Mouse (Mus musculus): ENCODE results near the gene Msmp. TPM values are rescaled to one million over a fixed set of nuclear protein-coding genes. Genes with fewer than 3 reads are reported as not detected.
A peak's percentile ranks its signal among the peaks of the same experiment; 100 is the strongest.

Gene Msmp
- polyA plus RNA-seq, 1 experiment from 2014 or later: 0.49 TPM

GRCm38 (mm10) chr4:43561436-43561996 lies 22.8 kb downstream of the Msmp start:
- peak overlapping the region; percentile 75 for H3K4me2 ChIP-seq (ENCODE audit: low read length)
- H3K4me3 ChIP-seq (ENCODE audit: low read depth, low read length): peak overlapping the region; percentile 84
- ATAC-seq (replicated peaks; ENCODE audit: low FRiP score, low TSS enrichment, low read depth): no peak
- no peaks in the 10 kb centered on the region for H3K9me3 ChIP-seq (ENCODE audit: control insufficient read depth, low read length)
- no peaks in the 10 kb centered on the region for H3K27me3 ChIP-seq (replicated peaks; ENCODE audit: control insufficient read depth, insufficient read depth, low read length)
- H3K27ac ChIP-seq (ENCODE audit: low read depth): peak overlapping the region; percentile 99
- DNase-seq (ENCODE audit: low spot score): no peak
- peaks cover 53% of the 10 kb centered on the region for H3K4me1 ChIP-seq (replicated peaks; ENCODE audit: control insufficient read depth, insufficient read depth, low read length)
- 1% methylated on average over 16 of the region's 16 CpGs for WGBS
- peak overlapping the region; percentile 92 for H3K9ac ChIP-seq (ENCODE audit: low read length)
- H3K36me3 ChIP-seq (ENCODE audit: control insufficient read depth, insufficient read depth, low read length): peaks cover 29% of the 10 kb centered on the region

DNA sequence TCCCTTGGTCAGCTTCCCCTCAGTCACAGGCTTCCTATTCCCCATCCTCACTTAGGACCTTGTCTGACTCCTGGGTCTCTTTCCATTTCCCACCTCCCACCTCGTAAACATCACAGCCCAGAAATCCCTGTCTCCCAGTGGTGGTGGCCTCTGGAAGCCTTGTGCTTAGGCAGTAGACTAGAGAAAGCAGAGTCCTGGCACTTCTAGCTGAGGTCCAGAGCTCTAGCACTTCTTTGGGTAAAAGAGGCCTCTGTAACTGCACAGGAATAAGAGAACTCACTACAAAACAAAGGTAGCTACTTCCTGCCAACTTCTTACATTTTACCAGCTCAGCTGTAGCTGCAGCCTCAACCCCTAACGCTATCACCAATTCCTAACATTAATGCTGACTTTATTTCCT lies 23.3 kb downstream of the Msmp start:
- Histone ChIP-seq H3K27me3 (replicated peaks; ENCODE audit: control insufficient read depth, insufficient read depth, low read length) (no peaks in the 10 kb centered on the region), H3K4me1 (replicated peaks; ENCODE audit: control insufficient read depth, insufficient read depth, low read length) (peaks cover 53% of the 10 kb centered on the region), H3K36me3 (ENCODE audit: control insufficient read depth, insufficient read depth, low read length) (peaks cover 29% of the 10 kb centered on the region), H3K9ac (ENCODE audit: low read length) (peak overlapping the region; percentile 92), H3K27ac (ENCODE audit: low read depth) (peak overlapping the region; percentile 99), H3K9me3 (ENCODE audit: control insufficient read depth, low read length) (no peaks in the 10 kb centered on the region), H3K4me3 (ENCODE audit: low read depth, low read length) (peak overlapping the region; percentile 84), H3K4me2 (ENCODE audit: low read length) (peak overlapping the region; percentile 75)
- DNase-seq (ENCODE audit: low spot score): no peak
- ATAC-seq (replicated peaks; ENCODE audit: low FRiP score, low TSS enrichment, low read depth): no peak
- WGBS: 13% methylated on average over 2 of the region's 2 CpGs

GRCm38 (mm10) chr4:43560243-43560611 lies 24.1 kb downstream of the Msmp start:
- Histone ChIP-seq H3K9me3 (ENCODE audit: control insufficient read depth, low read length) (no peaks in the 10 kb centered on the region), H3K27me3 (replicated peaks; ENCODE audit: control insufficient read depth, insufficient read depth, low read length) (no peaks in the 10 kb centered on the region), H3K9ac (ENCODE audit: low read length) (peak overlapping the region; percentile 29; the same call in 1 of the 2 replicates), H3K4me1 (replicated peaks; ENCODE audit: control insufficient read depth, insufficient read depth, low read length) (peaks cover 53% of the 10 kb centered on the region), H3K4me2 (ENCODE audit: low read length) (peak overlapping the region; percentile 75), H3K27ac (ENCODE audit: low read depth) (no peak overlapping the region), H3K4me3 (ENCODE audit: low read depth, low read length) (peak overlapping the region; percentile 84), H3K36me3 (ENCODE audit: control insufficient read depth, insufficient read depth, low read length) (peaks cover 29% of the 10 kb centered on the region)
- ATAC-seq (replicated peaks; ENCODE audit: low FRiP score, low TSS enrichment, low read depth): no peak
- WGBS: 28% methylated on average over 6 of the region's 6 CpGs
- no peak for DNase-seq (ENCODE audit: low spot score)

GRCm38 (mm10) chr4:43559519-43560242 lies 24.6 kb downstream of the Msmp start:
- 60% methylated on average over 13 of the region's 13 CpGs for WGBS
- Histone ChIP-seq H3K27ac (ENCODE audit: low read depth) (peak overlapping the region; percentile 92), H3K4me2 (ENCODE audit: low read length) (peak overlapping the region; percentile 75), H3K9ac (ENCODE audit: low read length) (peak overlapping the region; percentile 29; the same call in 1 of the 2 replicates), H3K4me3 (ENCODE audit: low read depth, low read length) (peak overlapping the region; percentile 84; the same call in 1 of the 2 replicates), H3K36me3 (ENCODE audit: control insufficient read depth, insufficient read depth, low read length) (peaks cover 29% of the 10 kb centered on the region), H3K4me1 (replicated peaks; ENCODE audit: control insufficient read depth, insufficient read depth, low read length) (peaks cover 53% of the 10 kb centered on the region), H3K27me3 (replicated peaks; ENCODE audit: control insufficient read depth, insufficient read depth, low read length) (no peaks in the 10 kb centered on the region), H3K9me3 (ENCODE audit: control insufficient read depth, low read length) (no peaks in the 10 kb centered on the region)
- no peak for ATAC-seq (replicated peaks; ENCODE audit: low FRiP score, low TSS enrichment, low read depth)
- DNase-seq (ENCODE audit: low spot score): no peak

GRCm38 (mm10) chr4:43558631-43559356 lies 25.5 kb downstream of the Msmp start:
- H3K4me2 ChIP-seq (ENCODE audit: low read length): peak overlapping the region; percentile 75
- H3K9ac ChIP-seq (ENCODE audit: low read length): peak overlapping the region; percentile 44; the same call in 1 of the 2 replicates
- peaks cover 36% of the 10 kb centered on the region for H3K36me3 ChIP-seq (ENCODE audit: control insufficient read depth, insufficient read depth, low read length)
- ATAC-seq (replicated peaks; ENCODE audit: low FRiP score, low TSS enrichment, low read depth) (peak; percentile 36; the same call in 1 of the 2 replicates), DNase-seq (ENCODE audit: low spot score) (peak; percentile 81)
- peak overlapping the region; percentile 20; the same call in 1 of the 2 replicates for H3K4me3 ChIP-seq (ENCODE audit: low read depth, low read length)
- peak overlapping the region; percentile 92 for H3K27ac ChIP-seq (ENCODE audit: low read depth)
- H3K9me3 ChIP-seq (ENCODE audit: control insufficient read depth, low read length): no peaks in the 10 kb centered on the region
- WGBS: 12% methylated on average over 13 of the region's 13 CpGs
- no peaks in the 10 kb centered on the region for H3K27me3 ChIP-seq (replicated peaks; ENCODE audit: control insufficient read depth, insufficient read depth, low read length)
- H3K4me1 ChIP-seq (replicated peaks; ENCODE audit: control insufficient read depth, insufficient read depth, low read length): peaks cover 48% of the 10 kb centered on the region

DNA sequence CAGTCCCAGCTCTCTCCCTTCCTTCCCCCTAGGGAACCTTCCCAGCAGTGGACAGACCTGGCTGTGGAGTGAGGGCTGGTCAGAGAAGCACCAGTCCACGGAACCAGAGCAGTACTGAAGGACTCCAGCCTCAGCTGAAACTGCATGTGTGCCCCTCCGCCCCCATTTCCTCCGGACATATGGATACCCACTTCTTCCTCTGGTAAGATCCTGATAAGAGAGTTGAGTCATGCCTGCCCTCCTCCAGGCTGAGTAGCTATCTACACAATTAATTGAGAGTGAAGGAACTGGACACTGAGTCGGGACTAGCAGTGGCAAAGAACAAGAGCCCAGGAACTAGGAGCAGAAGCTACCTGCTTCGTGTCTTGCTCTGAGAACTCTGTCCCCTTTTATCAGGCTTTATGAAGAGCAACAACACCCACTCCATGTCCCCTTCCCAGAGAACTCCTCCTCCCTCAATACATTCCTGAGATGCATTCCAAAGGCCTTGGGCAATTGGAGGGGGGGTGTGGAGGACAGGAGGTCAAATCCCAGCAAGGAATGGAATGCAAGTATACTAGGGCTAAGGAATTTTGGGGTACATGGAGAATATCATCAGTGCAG lies 26.2 kb downstream of the Msmp start:
- Histone ChIP-seq H3K27me3 (replicated peaks; ENCODE audit: control insufficient read depth, insufficient read depth, low read length) (no peaks in the 10 kb centered on the region), H3K9me3 (ENCODE audit: control insufficient read depth, low read length) (no peaks in the 10 kb centered on the region), H3K27ac (ENCODE audit: low read depth) (peak overlapping the region; percentile 92), H3K4me2 (ENCODE audit: low read length) (peak overlapping the region; percentile 75), H3K4me1 (replicated peaks; ENCODE audit: control insufficient read depth, insufficient read depth, low read length) (peaks cover 41% of the 10 kb centered on the region), H3K4me3 (ENCODE audit: low read depth, low read length) (peak overlapping the region; percentile 20; the same call in 1 of the 2 replicates), H3K9ac (ENCODE audit: low read length) (peak overlapping the region; percentile 44; the same call in 1 of the 2 replicates), H3K36me3 (ENCODE audit: control insufficient read depth, insufficient read depth, low read length) (peaks cover 42% of the 10 kb centered on the region)
- DNase-seq (ENCODE audit: low spot score) (no peak), ATAC-seq (replicated peaks; ENCODE audit: low FRiP score, low TSS enrichment, low read depth) (no peak)
- WGBS: 10% methylated on average over 5 of the region's 5 CpGs

DNA sequence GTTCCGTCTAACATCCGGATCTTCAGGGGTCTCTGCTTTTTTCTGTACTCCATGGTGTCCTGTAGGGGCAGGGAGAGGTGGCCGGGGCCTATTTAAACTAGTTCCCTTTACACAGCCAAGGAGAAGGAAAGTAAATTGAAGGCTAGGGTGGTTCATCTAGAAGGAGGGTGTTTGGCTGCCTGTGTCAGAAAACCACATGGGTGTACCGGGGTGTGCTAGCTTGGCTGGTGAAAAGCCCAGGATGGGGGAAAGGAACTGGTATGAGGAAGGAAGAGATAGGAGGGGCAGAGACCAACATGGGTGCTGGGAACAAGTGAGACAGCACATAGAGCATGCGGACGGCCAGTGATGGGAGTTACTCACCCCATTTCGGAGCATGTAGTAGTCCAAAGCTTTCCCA lies 28.4 kb downstream of the Msmp start:
- 88% methylated on average over 7 of the region's 7 CpGs for WGBS
- peaks cover 64% of the 10 kb centered on the region for H3K36me3 ChIP-seq (ENCODE audit: control insufficient read depth, insufficient read depth, low read length)
- no peak for ATAC-seq (replicated peaks; ENCODE audit: low FRiP score, low TSS enrichment, low read depth)

DNA sequence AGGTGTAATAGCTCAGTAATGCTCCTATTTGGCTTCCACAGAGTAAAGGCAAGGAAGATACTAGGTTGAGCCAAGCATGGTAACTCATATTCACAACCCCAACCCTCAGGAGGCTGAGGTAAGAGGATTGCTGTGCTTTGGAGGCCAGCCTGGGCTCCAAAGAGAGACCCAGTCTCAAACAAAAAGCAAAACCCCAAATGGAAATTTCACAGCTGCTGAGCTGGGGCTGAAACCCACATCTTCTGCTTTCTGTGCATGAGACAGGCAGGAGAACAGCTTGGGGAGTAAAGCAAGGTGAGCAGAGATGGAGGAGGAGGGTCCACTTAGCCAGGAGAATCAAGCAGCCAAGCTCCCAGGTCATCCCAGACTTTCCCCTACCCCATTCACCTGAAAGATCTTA lies 30.4 kb downstream of the Msmp start:
- ATAC-seq (replicated peaks; ENCODE audit: low FRiP score, low TSS enrichment, low read depth): no peak
- Histone ChIP-seq H3K4me1 (replicated peaks; ENCODE audit: control insufficient read depth, insufficient read depth, low read length) (peaks cover 17% of the 10 kb centered on the region; the same call in 1 of the 2 replicates), H3K36me3 (ENCODE audit: control insufficient read depth, insufficient read depth, low read length) (peaks cover 85% of the 10 kb centered on the region), H3K27me3 (replicated peaks; ENCODE audit: control insufficient read depth, insufficient read depth, low read length) (no peaks in the 10 kb centered on the region), H3K9me3 (ENCODE audit: control insufficient read depth, low read length) (no peaks in the 10 kb centered on the region), H3K4me3 (ENCODE audit: low read depth, low read length) (no peak overlapping the region), H3K9ac (ENCODE audit: low read length) (no peak overlapping the region), H3K27ac (ENCODE audit: low read depth) (no peak overlapping the region), H3K4me2 (ENCODE audit: low read length) (no peak overlapping the region)
- DNase-seq (ENCODE audit: low spot score): no peak

More for the DNA sequence above, 28.4 kb downstream of the Msmp start:
- H3K4me2 ChIP-seq (ENCODE audit: low read length): no peak overlapping the region
- no peak for DNase-seq (ENCODE audit: low spot score)
- no peak overlapping the region for H3K27ac ChIP-seq (ENCODE audit: low read depth)
- H3K4me1 ChIP-seq (replicated peaks; ENCODE audit: control insufficient read depth, insufficient read depth, low read length): peaks cover 37% of the 10 kb centered on the region
- no peaks in the 10 kb centered on the region for H3K27me3 ChIP-seq (replicated peaks; ENCODE audit: control insufficient read depth, insufficient read depth, low read length)
- no peaks in the 10 kb centered on the region for H3K9me3 ChIP-seq (ENCODE audit: control insufficient read depth, low read length)
- H3K4me3 ChIP-seq (ENCODE audit: low read depth, low read length): no peak overlapping the region
- H3K9ac ChIP-seq (ENCODE audit: low read length): no peak overlapping the region
